Mouse (Mus musculus) adipose tissue, adult 10 weeks (tissue): ENCODE measurements around the gene Xpo6. TPM values are rescaled to one million over a fixed set of nuclear protein-coding genes. Genes with fewer than 3 reads are reported as not detected.

Source experiments
- polyA plus RNA-seq: library from polyadenylated mRNA; stranded (reverse); fragments of 350-450 nt; fragmentation: Illumina TruSeq; extraction: RNeasy Lipid Tissue Mini Kit (QIAGEN cat#74804); gene quantifications from one replicate; pipeline ENCODE4 v1.2.3, GENCODE M21; 2014; ENCODE audit warnings: low read depth, low replicate concordance

Xpo6 gene
- 44.6 TPM for polyA plus RNA-seq

GRCm38 (mm10) chr7:126200178-126200996 lies at the start of gene Xpo6:
TSS of gene Xpo6 (minus strand) at chr7:126200501.

GRCm38 (mm10) chr7:126082286-126082741 lies 118.0 kb downstream of the Xpo6 start, which contains the start of gene Gsg1l:
TSS of gene Gsg1l (minus strand) at chr7:126082411.

Other genes with a start within 250 kb of the Xpo6 start
- 0.31 TPM for gene Gsg1l, start 118.1 kb downstream of the Xpo6 start, polyA plus RNA-seq
- gene Sbk1, start 72.1 kb upstream of the Xpo6 start, polyA plus RNA-seq, result 27.2 TPM
- gene Lat, start 169.1 kb upstream of the Xpo6 start, polyA plus RNA-seq, result 8.0 TPM
- gene Spns1, start 176.9 kb upstream of the Xpo6 start, polyA plus RNA-seq, result 38.3 TPM
- 6.3 TPM for gene Nfatc2ip, start 196.2 kb upstream of the Xpo6 start, polyA plus RNA-seq
- gene Cd19, start 214.4 kb upstream of the Xpo6 start, polyA plus RNA-seq, result 0.32 TPM
- 23.2 TPM for gene Rabep2, start 228.3 kb upstream of the Xpo6 start, polyA plus RNA-seq